9 mouse cellular contexts compared by ENCODE assay signal in genomic region chr1:155091374-155091841, GRCm38 (mm10). TPM values are rescaled to one million over a fixed set of nuclear protein-coding genes. Genes with fewer than 3 reads are reported as not detected.
DNase-seq lines count a peak whose midpoint lies in the region; TF ChIP-seq lines count a peak whose summit lies in the region.
"Had no signal": no experiment of that assay in that cellular context is flagged by ENCODE, and none has a peak within 500 bp of the region (broad histone marks: within the 10 kb centered on the region; RNA-seq: fewer than 3 reads in every experiment).

No protein-coding gene starts in this region.

- no peak for TF ChIP-seq CTCF in heart, adult 2 months (IDR thresholded peaks at IDR 0.05)

- H3K9ac ChIP-seq in heart, adult 2 months (ENCODE audit: low read depth, low read length), result no peak overlapping the region

- H3K4me3 ChIP-seq in heart, adult 2 months, result no peak overlapping the region

- peaks cover 26% of the 10 kb centered on the region for H3K4me1 ChIP-seq in heart, adult 2 months (ENCODE audit: control insufficient read depth, insufficient read depth, low read length)

- intact Hi-C loops in heart, adult 2 months (cut with DNase I), result no loop called here
- intact Hi-C loops in left cerebral cortex, postnatal 14 days (cut with DNase I), result no loop called here

- peak overlapping the region; percentile 64 for H3K27ac ChIP-seq in heart, adult 2 months

- no peaks in the 10 kb centered on the region for H3K79me2 ChIP-seq in heart, adult 2 months (replicated peaks; ENCODE audit: control insufficient read depth, insufficient read depth, low read length)

- 56% methylated on average over 7 of the region's 7 CpGs for WGBS in heart, adult 2 months

- H3K27me3 ChIP-seq in heart, adult 2 months (ENCODE audit: control insufficient read depth, insufficient read depth, low read length), result no peaks in the 10 kb centered on the region
- H3K27me3 ChIP-seq: Patski had no signal

- TF ChIP-seq EP300 in heart, adult 2 months (IDR thresholded peaks at IDR 0.05; ENCODE audit: insufficient read depth, low read depth, low read length), result no peak

- H3K36me3 ChIP-seq in heart, adult 2 months (ENCODE audit: control insufficient read depth, insufficient read depth, low read length), result peaks cover 10% of the 10 kb centered on the region

- TF ChIP-seq POLR2A in heart, adult 2 months (IDR thresholded peaks at IDR 0.05; ENCODE audit: insufficient read depth, low read depth, low read length), result no peak

- peak; percentile 58 to 66 for DNase-seq in heart, adult 2 months
- DNase-seq in heart, adult 11 months, result no peak
- peak; percentile 17 for DNase-seq in spleen, adult 12 weeks (ENCODE audit: low spot score)
- no peak for DNase-seq in spleen, postnatal 14 days (ENCODE audit: low spot score in 2 of 2)
- DNase-seq in left cerebral cortex, postnatal 14 days (ENCODE audit: low spot score in 2 of 2), result peak; percentile 48 to 72
- peak; percentile 45 to 74 for DNase-seq in right cerebral cortex, postnatal 36 days (ENCODE audit: low spot score in 2 of 2)
- DNase-seq in adrenal gland, postnatal 14 days, result no peak
- DNase-seq in urinary bladder, adult 18-20 months (ENCODE audit: low spot score in 2 of 2), result no peak

RNA-seq across cellular contexts. Expression of gene Ier5, which starts 8.0 kb away (rescaled TPM):
- 10 to 100 TPM; 12.5 to 16.8 TPM for total RNA-seq in heart, adult 2 months (2021)
- polyA plus RNA-seq in heart, adult 2 months (2012; rRNA removed), result 9.8 and 13.5 TPM in 2 replicates
- 10 to 100 TPM; 36.8 to 37.1 TPM for total RNA-seq in left cerebral cortex, postnatal 14 days (2021)
- total RNA-seq in adrenal gland, postnatal 14 days (2021), result 11.1 and 12.9 TPM in 2 replicates

RNA-seq across cellular contexts. Expression of gene Mr1, which starts 55.2 kb away (rescaled TPM):
- total RNA-seq in heart, adult 2 months (2021), result 1 to 10 TPM; 6.5 to 6.7 TPM
- 6.1 and 11.9 TPM in 2 replicates for polyA plus RNA-seq in heart, adult 2 months (2012; rRNA removed)
- 1 to 10 TPM; 2.0 to 2.3 TPM for total RNA-seq in left cerebral cortex, postnatal 14 days (2021)
- 13.8 and 17.2 TPM in 2 replicates for total RNA-seq in adrenal gland, postnatal 14 days (2021)

Comparison
In these comparisons a context has a peak if more than half of its experiments do, and no peak if none do; other contexts are left out.
1. DNase-seq: peak in heart, adult 2 months (2 of 2), spleen, adult 12 weeks (single experiment), left cerebral cortex, postnatal 14 days (2 of 2) and right cerebral cortex, postnatal 36 days (2 of 2); none in heart, adult 11 months (single experiment), spleen, postnatal 14 days (0 of 2), adrenal gland, postnatal 14 days (single experiment) and urinary bladder, adult 18-20 months (0 of 2).